In genomic region chr7:73890466-73890865, GRCm38 (mm10) we compare ENCODE assay signal across 14 mouse cellular contexts.
"Had no signal": no experiment of that assay in that cellular context is flagged by ENCODE, and none has a peak within 500 bp of the region (broad histone marks: within the 10 kb centered on the region; RNA-seq: fewer than 3 reads in every experiment).

No protein-coding gene starts in this region.

- H3K9me3 ChIP-seq: intestine, embryonic 15.5 days; limb, embryonic 10.5 days; liver, embryonic 15.5 days; neural tube, embryonic 15.5 days had no signal

- H3K27me3 ChIP-seq: intestine, embryonic 15.5 days; liver, embryonic 15.5 days; neural tube, embryonic 15.5 days had no signal

- H3K4me2 ChIP-seq: intestine, embryonic 15.5 days; liver, embryonic 11.5 days; liver, embryonic 15.5 days; lung, embryonic 14.5 days; neural tube, embryonic 15.5 days had no signal

- H3K4me1 ChIP-seq: intestine, embryonic 15.5 days; liver, embryonic 15.5 days had no signal

- H3K27ac ChIP-seq: intestine, embryonic 15.5 days; limb, embryonic 10.5 days; liver, embryonic 15.5 days; neural tube, embryonic 15.5 days had no signal

- ATAC-seq: intestine, embryonic 15.5 days had no signal

- H3K36me3 ChIP-seq: intestine, embryonic 15.5 days; limb, embryonic 10.5 days; liver, embryonic 15.5 days; neural tube, embryonic 15.5 days had no signal

- H3K4me3 ChIP-seq: intestine, embryonic 15.5 days; limb, embryonic 10.5 days; liver, embryonic 15.5 days; myocyte; neural tube, embryonic 15.5 days had no signal

- H3K9ac ChIP-seq: intestine, embryonic 15.5 days; liver, embryonic 15.5 days; lung, embryonic 14.5 days; neural tube, embryonic 15.5 days had no signal

- DNase-seq: kidney, adult 18-20 months; kidney, postnatal 10 days; kidney, postnatal 4 days; lung, embryonic 14.5 days; lung, postnatal 10 days; lung, postnatal 4 days; right cerebral cortex, postnatal 14 days; thymus, postnatal 36 days had no signal
